In the genomic region with DNA sequence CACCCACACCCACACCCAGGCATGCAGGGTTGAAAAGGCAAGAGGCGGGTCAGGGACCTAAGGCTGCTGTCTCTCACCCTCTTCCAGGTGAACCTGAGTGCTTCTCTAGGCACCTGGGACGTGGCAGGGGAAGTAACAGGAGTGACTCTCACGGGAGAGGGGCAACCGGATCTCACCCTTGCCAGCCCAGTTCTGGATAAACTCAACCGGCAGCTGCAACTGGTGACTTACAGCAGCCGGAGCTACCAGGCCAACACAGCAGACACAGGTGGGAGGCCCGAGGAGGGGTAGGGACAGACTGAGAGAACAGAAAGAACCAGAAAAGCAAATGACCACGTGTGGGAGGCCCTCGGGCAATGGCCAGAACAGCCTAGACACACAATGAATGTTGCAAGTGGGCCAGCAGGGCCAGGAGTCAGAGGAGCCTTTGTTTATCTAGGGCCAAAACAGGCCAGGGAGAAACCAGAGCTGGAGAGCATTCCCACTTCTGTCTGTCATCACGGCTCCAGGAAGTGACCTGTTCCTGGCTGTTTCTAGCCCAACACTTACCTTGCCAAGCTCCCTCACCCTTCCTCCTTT, we compare ENCODE assay signal across 11 mouse cellular contexts. TPM values are rescaled to one million over a fixed set of nuclear protein-coding genes. Genes with fewer than 3 reads are reported as not detected.
A peak's percentile ranks its signal among the peaks of the same experiment; 100 is the strongest.
DNase-seq lines count a peak whose midpoint lies in the region; ATAC-seq lines count a peak whose summit lies in the region.
"Had no signal": no experiment of that assay in that cellular context is flagged by ENCODE, and none has a peak within 500 bp of the region (broad histone marks: within the 10 kb centered on the region; RNA-seq: fewer than 3 reads in every experiment).

No protein-coding gene starts in this region.

- peaks cover 16% of the 10 kb centered on the region for H3K27me3 ChIP-seq in megakaryocyte, embryonic 14.5 days (replicated peaks)
- H3K27me3 ChIP-seq in limb, embryonic 11.5 days (ENCODE audit: control insufficient read depth, insufficient read depth, low read length), result peaks cover 50% of the 10 kb centered on the region
- peaks cover 38% of the 10 kb centered on the region for H3K27me3 ChIP-seq in stomach, embryonic 14.5 days (ENCODE audit: control insufficient read depth, insufficient read depth, low read length)

- no peak for ATAC-seq in megakaryocyte, adult 5-6 weeks (ENCODE audit: poor library complexity, severe bottlenecking)
- no peak for ATAC-seq in limb, embryonic 11.5 days (ENCODE audit: insufficient number of reproducible peaks, low FRiP score, low TSS enrichment, low read depth)
- no peak for ATAC-seq in stomach, embryonic 14.5 days (ENCODE audit: insufficient number of reproducible peaks, insufficient read depth, low FRiP score, low read depth)

- peaks cover 60% of the 10 kb centered on the region for H3K4me1 ChIP-seq in megakaryocyte, embryonic 14.5 days
- H3K4me1 ChIP-seq in limb, embryonic 11.5 days (ENCODE audit: control insufficient read depth, insufficient read depth, low read length), result peaks cover 22% of the 10 kb centered on the region
- H3K4me1 ChIP-seq in stomach, embryonic 14.5 days (ENCODE audit: control insufficient read depth, insufficient read depth, low read length), result peaks cover 9% of the 10 kb centered on the region

- no peaks in the 10 kb centered on the region for H3K9me3 ChIP-seq in megakaryocyte, embryonic 14.5 days
- no peaks in the 10 kb centered on the region for H3K9me3 ChIP-seq in limb, embryonic 11.5 days (ENCODE audit: control insufficient read depth, low read length)
- H3K9me3 ChIP-seq in stomach, embryonic 14.5 days (ENCODE audit: control insufficient read depth, low read depth, low read length), result no peaks in the 10 kb centered on the region
- H3K9me3 ChIP-seq: limb, embryonic 15.5 days had no signal

- 20% methylated on average over 10 of the region's 10 CpGs for WGBS in limb, embryonic 11.5 days
- WGBS in stomach, embryonic 14.5 days, result 31% methylated on average over 10 of the region's 10 CpGs

- 0 out of 2 replicates have a peak overlapping the region, but pooled peaks have one; percentile 2 for H3K4me2 ChIP-seq in limb, embryonic 11.5 days (ENCODE audit: low read depth, severe bottlenecking)
- H3K4me2 ChIP-seq in stomach, embryonic 14.5 days (replicated peaks; ENCODE audit: low read depth, low read length), result peak overlapping the region; percentile 100; the same call in 1 of the 2 replicates
- H3K4me2 ChIP-seq: limb, embryonic 15.5 days had no signal

- peaks cover 51% of the 10 kb centered on the region for H3K36me3 ChIP-seq in megakaryocyte, embryonic 14.5 days (replicated peaks; ENCODE audit: low read length)
- no peaks in the 10 kb centered on the region for H3K36me3 ChIP-seq in limb, embryonic 11.5 days (ENCODE audit: control insufficient read depth, insufficient read depth, low read length)
- no peaks in the 10 kb centered on the region for H3K36me3 ChIP-seq in stomach, embryonic 14.5 days (ENCODE audit: control insufficient read depth, insufficient read depth, low read length)
- H3K36me3 ChIP-seq: limb, embryonic 15.5 days had no signal

- H3K9ac ChIP-seq in limb, embryonic 11.5 days (ENCODE audit: low read length), result no peak overlapping the region
- H3K9ac ChIP-seq in stomach, embryonic 14.5 days (replicated peaks; ENCODE audit: low read depth, low read length), result no peak overlapping the region
- H3K9ac ChIP-seq: limb, embryonic 15.5 days had no signal

- peak overlapping the region; percentile 28 for H3K4me3 ChIP-seq in megakaryocyte, embryonic 14.5 days (replicated peaks)
- no peak overlapping the region for H3K4me3 ChIP-seq in limb, embryonic 11.5 days (ENCODE audit: low read depth, low read length)
- H3K4me3 ChIP-seq in stomach, embryonic 14.5 days (ENCODE audit: low read depth, low read length), result no peak overlapping the region

- DNase-seq in adrenal gland, adult 2 months, result peak; percentile 26
- no peak for DNase-seq in adrenal gland, postnatal 10 days
- DNase-seq in limb, embryonic 11.5 days (ENCODE audit: low spot score), result peak; percentile 34
- DNase-seq in gastrocnemius, postnatal 4 days (ENCODE audit: low spot score in 2 of 2), result no peak
- DNase-seq in left cerebral cortex, adult 8-10 months (ENCODE audit: low spot score in 2 of 2), result no peak
- DNase-seq: cerebellum, postnatal 36 days; kidney, adult 18-20 months had no signal

- H3K27ac ChIP-seq in limb, embryonic 11.5 days (replicated peaks; ENCODE audit: low read depth, low read length), result no peak overlapping the region
- peak overlapping the region; percentile 27; the same call in 1 of the 2 replicates for H3K27ac ChIP-seq in stomach, embryonic 14.5 days (ENCODE audit: low read length)
- H3K27ac ChIP-seq: limb, embryonic 15.5 days had no signal

RNA-seq across cellular contexts. Expression of a gene that starts 2.7 kb away (rescaled TPM):
- 10 to 100 TPM in 1 of 2 experiments, 1 to 10 TPM in 1; 8.3 to 11.6 TPM for total RNA-seq in adrenal gland, adult 2 months (2021)
- polyA plus RNA-seq in adrenal gland, adult 2 months (2012; rRNA removed), result 17.8 and 19.1 TPM in 2 replicates
- 10 to 100 TPM; 12.7 to 16.3 TPM for total RNA-seq in adrenal gland, postnatal 10 days (2021)
- polyA plus RNA-seq in megakaryocyte, embryonic 14.5 days (2012; ENCODE audit: insufficient read depth, low replicate concordance), result 71.2 and 76.1 TPM in 2 replicates
- total RNA-seq in megakaryocyte, adult 5-6 weeks (2015), result 113 TPM in 2 replicates
- 67.7 and 75.5 TPM in 2 replicates for total RNA-seq in megakaryocyte, adult 5-6 weeks (2017)
- polyA plus RNA-seq in limb, embryonic 11.5 days (2014; fragmentation: Nextera tagmentation; extraction: Ambion mirVana), result 3.4 TPM in 2 replicates
- 27.7 and 29.4 TPM in 2 replicates for polyA plus RNA-seq in stomach, embryonic 14.5 days (2014; fragmentation: Nextera tagmentation; extraction: Ambion mirVana)
- total RNA-seq in gastrocnemius, postnatal 4 days (2021), result 1 to 10 TPM; 3.4 to 3.6 TPM
- 100 to 1,000 TPM; 105 to 118 (median 112) TPM for total RNA-seq in left cerebral cortex, adult 8-10 months (2022)

RNA-seq across cellular contexts. Expression of a gene that starts 12.7 kb away (rescaled TPM):
- total RNA-seq in adrenal gland, adult 2 months (2021), result under 1 TPM; 0.35 to 0.58 TPM
- 1.1 and 2.4 TPM in 2 replicates for polyA plus RNA-seq in adrenal gland, adult 2 months (2012; rRNA removed)
- 10 to 100 TPM in 1 of 2 experiments, 1 to 10 TPM in 1; 7.4 to 13.7 TPM for total RNA-seq in adrenal gland, postnatal 10 days (2021)
- polyA plus RNA-seq in megakaryocyte, embryonic 14.5 days (2012; ENCODE audit: insufficient read depth, low replicate concordance), result 0.23 and 0.76 TPM in 2 replicates
- total RNA-seq in megakaryocyte, adult 5-6 weeks (2015), result 0.91 TPM in 1 of 2 replicates, not detected in the other
- 0.22 and 0.53 TPM in 2 replicates for total RNA-seq in megakaryocyte, adult 5-6 weeks (2017)
- polyA plus RNA-seq in limb, embryonic 11.5 days (2014; fragmentation: Nextera tagmentation; extraction: Ambion mirVana), result 2.7 and 4.1 TPM in 2 replicates
- 0.34 and 0.82 TPM in 2 replicates for polyA plus RNA-seq in stomach, embryonic 14.5 days (2014; fragmentation: Nextera tagmentation; extraction: Ambion mirVana)
- total RNA-seq in gastrocnemius, postnatal 4 days (2021), result 1 to 10 TPM; 3.8 to 4.3 TPM
- total RNA-seq in left cerebral cortex, adult 8-10 months (2022), result 1 to 10 TPM; 5.8 to 7.4 (median 6.9) TPM

RNA-seq across cellular contexts. Expression of a gene that starts 22.2 kb away (rescaled TPM):
- total RNA-seq in adrenal gland, adult 2 months (2021), result 10 to 100 TPM; 16.0 to 25.8 TPM
- 41.3 and 44.9 TPM in 2 replicates for polyA plus RNA-seq in adrenal gland, adult 2 months (2012; rRNA removed)
- total RNA-seq in adrenal gland, postnatal 10 days (2021), result 10 to 100 TPM; 18.1 to 26.5 TPM
- polyA plus RNA-seq in megakaryocyte, embryonic 14.5 days (2012; ENCODE audit: insufficient read depth, low replicate concordance), result not detected in 2 replicates
- 0.16 TPM in 1 of 2 replicates, not detected in the other for total RNA-seq in megakaryocyte, adult 5-6 weeks (2015)
- 0.41 and 1.0 TPM in 2 replicates for total RNA-seq in megakaryocyte, adult 5-6 weeks (2017)
- 37.2 and 40.3 TPM in 2 replicates for polyA plus RNA-seq in limb, embryonic 11.5 days (2014; fragmentation: Nextera tagmentation; extraction: Ambion mirVana)
- polyA plus RNA-seq in stomach, embryonic 14.5 days (2014; fragmentation: Nextera tagmentation; extraction: Ambion mirVana), result 64.0 and 71.1 TPM in 2 replicates
- 10 to 100 TPM; 40.4 to 43.0 TPM for total RNA-seq in gastrocnemius, postnatal 4 days (2021)
- 100 to 1,000 TPM; 153 to 178 (median 174) TPM for total RNA-seq in left cerebral cortex, adult 8-10 months (2022)

RNA-seq across cellular contexts. Expression of a gene that starts 27.8 kb away (rescaled TPM):
- 10 to 100 TPM; 53.6 to 75.7 TPM for total RNA-seq in adrenal gland, adult 2 months (2021)
- 203 and 219 TPM in 2 replicates for polyA plus RNA-seq in adrenal gland, adult 2 months (2012; rRNA removed)
- 10 to 100 TPM; 48.3 to 69.4 TPM for total RNA-seq in adrenal gland, postnatal 10 days (2021)
- polyA plus RNA-seq in megakaryocyte, embryonic 14.5 days (2012; ENCODE audit: insufficient read depth, low replicate concordance), result 51.0 and 171 TPM in 2 replicates
- total RNA-seq in megakaryocyte, adult 5-6 weeks (2015), result 8.2 and 9.2 TPM in 2 replicates
- 4.5 and 9.1 TPM in 2 replicates for total RNA-seq in megakaryocyte, adult 5-6 weeks (2017)
- 138 TPM in 2 replicates for polyA plus RNA-seq in limb, embryonic 11.5 days (2014; fragmentation: Nextera tagmentation; extraction: Ambion mirVana)
- polyA plus RNA-seq in stomach, embryonic 14.5 days (2014; fragmentation: Nextera tagmentation; extraction: Ambion mirVana), result 123 and 125 TPM in 2 replicates
- total RNA-seq in gastrocnemius, postnatal 4 days (2021), result 10 to 100 TPM; 43.8 to 49.7 TPM
- 100 to 1,000 TPM; 211 to 218 (median 216) TPM for total RNA-seq in left cerebral cortex, adult 8-10 months (2022)

RNA-seq across cellular contexts. Expression of a gene that starts 43.7 kb away (rescaled TPM):
- total RNA-seq in adrenal gland, adult 2 months (2021), result 10 to 100 TPM; 41.6 to 47.8 TPM
- 21.7 and 22.5 TPM in 2 replicates for polyA plus RNA-seq in adrenal gland, adult 2 months (2012; rRNA removed)
- total RNA-seq in adrenal gland, postnatal 10 days (2021), result 10 to 100 TPM; 27.7 to 30.9 TPM
- polyA plus RNA-seq in megakaryocyte, embryonic 14.5 days (2012; ENCODE audit: insufficient read depth, low replicate concordance), result 10.4 and 19.6 TPM in 2 replicates
- total RNA-seq in megakaryocyte, adult 5-6 weeks (2015), result 9.6 and 12.0 TPM in 2 replicates
- 13.2 and 17.8 TPM in 2 replicates for total RNA-seq in megakaryocyte, adult 5-6 weeks (2017)
- 17.8 and 20.3 TPM in 2 replicates for polyA plus RNA-seq in limb, embryonic 11.5 days (2014; fragmentation: Nextera tagmentation; extraction: Ambion mirVana)
- polyA plus RNA-seq in stomach, embryonic 14.5 days (2014; fragmentation: Nextera tagmentation; extraction: Ambion mirVana), result 22.7 and 22.9 TPM in 2 replicates
- 10 to 100 TPM; 11.5 to 12.7 TPM for total RNA-seq in gastrocnemius, postnatal 4 days (2021)
- total RNA-seq in left cerebral cortex, adult 8-10 months (2022), result 100 to 1,000 TPM; 104 to 112 (median 106) TPM

Comparison
In these comparisons a context has a peak if more than half of its experiments do, and no peak if none do; other contexts are left out.
1. DNase-seq: peak in adrenal gland, adult 2 months (single experiment) and limb, embryonic 11.5 days (single experiment); none in adrenal gland, postnatal 10 days (single experiment), gastrocnemius, postnatal 4 days (0 of 2) and left cerebral cortex, adult 8-10 months (0 of 2).
2. RNA of a gene that starts 22.2 kb away (total RNA-seq): 153 to 178 TPM in left cerebral cortex, adult 8-10 months, 40.4 to 43.0 TPM in gastrocnemius, postnatal 4 days, 18.1 to 26.5 TPM in adrenal gland, postnatal 10 days and 16.0 to 25.8 TPM in adrenal gland, adult 2 months; 0.16 to 1.0 TPM in megakaryocyte, adult 5-6 weeks; every median in the first group is over 4 times any median in the second.